Mouse (Mus musculus): ENCODE data around the gene Mgat5.

DNA sequence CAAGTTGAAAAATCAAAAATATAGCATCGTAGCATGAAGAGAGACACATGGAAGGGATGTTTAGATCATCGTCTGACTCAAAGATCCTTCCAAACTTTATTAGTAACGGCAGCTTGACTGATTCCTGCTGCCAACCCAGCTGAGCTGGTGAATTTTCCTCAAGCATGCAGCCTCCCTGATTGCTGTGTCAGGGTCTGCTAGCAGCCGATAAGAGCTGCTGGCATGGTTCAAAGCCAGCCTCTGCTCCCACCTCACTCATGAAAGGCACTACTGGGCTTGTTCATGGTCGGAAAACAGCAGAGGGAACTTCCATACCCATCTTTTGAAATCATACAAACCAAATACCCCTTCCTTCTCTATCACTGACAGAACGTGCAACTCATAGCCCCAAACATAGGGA, 12.4 kb upstream of the Mgat5 start:
- no peak for TF ChIP-seq TCF12 (IDR thresholded peaks at IDR 0.05; ENCODE audit: insufficient read depth, poor library complexity, severe bottlenecking)
- TF ChIP-seq POLR2A (IDR thresholded peaks at IDR 0.05; ENCODE audit: insufficient read length, low read depth): no peak
